12 mouse cellular contexts compared by ENCODE assay signal in the genomic region with DNA sequence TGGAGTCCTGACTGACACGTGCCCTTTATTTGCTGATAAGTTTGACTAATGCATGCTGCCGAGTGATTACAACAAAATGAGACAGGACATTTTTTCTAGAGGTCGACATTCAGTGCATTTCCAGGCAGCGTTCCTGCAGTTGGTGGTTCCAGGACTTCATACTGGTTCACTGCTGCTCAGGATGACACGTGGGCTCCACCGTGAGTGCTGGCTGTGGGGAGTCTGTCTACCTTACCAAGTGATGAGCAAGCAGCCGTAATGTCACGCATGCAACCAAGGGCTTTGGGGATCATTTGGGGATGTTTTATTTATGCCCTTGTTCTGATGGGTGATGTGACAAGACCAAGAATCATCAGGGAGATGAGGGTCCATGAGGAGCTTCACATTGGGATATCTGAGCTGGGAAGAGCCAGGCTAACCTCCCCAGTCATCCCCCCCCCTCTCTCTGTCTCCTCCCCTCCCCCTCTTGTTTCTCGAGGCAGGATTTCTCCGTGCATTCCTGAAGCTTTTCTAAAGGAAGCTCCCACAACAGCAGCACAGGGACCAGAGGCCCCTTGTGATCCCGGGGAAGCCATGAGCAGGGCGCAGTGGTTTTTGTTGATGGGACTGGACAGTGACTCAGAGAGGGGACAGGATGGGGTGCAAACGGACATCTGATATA.
A peak's percentile ranks its signal among the peaks of the same experiment; 100 is the strongest.
DNase-seq lines count a peak whose midpoint lies in the region; ATAC-seq and TF ChIP-seq lines count a peak whose summit lies in the region.
"Had no signal": no experiment of that assay in that cellular context is flagged by ENCODE, and none has a peak within 500 bp of the region (broad histone marks: within the 10 kb centered on the region; RNA-seq: fewer than 3 reads in every experiment).

No protein-coding gene starts in this region.

- H3K4me3 ChIP-seq in heart, embryonic 13.5 days = no peak overlapping the region
- H3K4me3 ChIP-seq in heart, adult 2 months = no peak overlapping the region
- no peak overlapping the region for H3K4me3 ChIP-seq in forebrain, embryonic 14.5 days (ENCODE audit: low read depth, low read length)
- no peak overlapping the region for H3K4me3 ChIP-seq in midbrain, embryonic 14.5 days (replicated peaks; ENCODE audit: low read depth, low read length)
- H3K4me3 ChIP-seq: heart, embryonic 12.5 days; lung, embryonic 15.5 days had no signal

- WGBS in heart, embryonic 13.5 days = 29% methylated on average over 13 of the region's 13 CpGs
- 30% methylated on average over 13 of the region's 13 CpGs for WGBS in heart, adult 2 months
- WGBS in forebrain, embryonic 14.5 days = 50% methylated on average over 13 of the region's 13 CpGs
- WGBS in midbrain, embryonic 14.5 days = 39% methylated on average over 13 of the region's 13 CpGs

- DNase-seq in heart, adult 2 months = no peak
- peak; percentile 10 for DNase-seq in adipocyte (ENCODE audit: low spot score)
- no peak for DNase-seq in forebrain, embryonic 14.5 days (ENCODE audit: low spot score)
- DNase-seq in midbrain, embryonic 14.5 days = peak; percentile 61
- no peak for DNase-seq in spleen, postnatal 4 days (ENCODE audit: low spot score in 2 of 2)
- DNase-seq in gastrocnemius, postnatal 25 days = no peak
- DNase-seq in heart, postnatal 14 days = no peak
- DNase-seq: kidney, adult 11 months; thymus, adult 2 months had no signal

- no peak overlapping the region for H3K4me2 ChIP-seq in heart, embryonic 13.5 days
- H3K4me2 ChIP-seq in forebrain, embryonic 14.5 days (ENCODE audit: low read length) = no peak overlapping the region
- H3K4me2 ChIP-seq in midbrain, embryonic 14.5 days (ENCODE audit: low read length) = no peak overlapping the region
- H3K4me2 ChIP-seq: heart, embryonic 12.5 days; lung, embryonic 15.5 days had no signal

- no peaks in the 10 kb centered on the region for H3K79me2 ChIP-seq in heart, adult 2 months (replicated peaks; ENCODE audit: control insufficient read depth, insufficient read depth, low read length)

- TF ChIP-seq CTCF in heart, adult 2 months (IDR thresholded peaks at IDR 0.05) = no peak

- no peaks in the 10 kb centered on the region for H3K27me3 ChIP-seq in heart, embryonic 13.5 days (replicated peaks)
- no peaks in the 10 kb centered on the region for H3K27me3 ChIP-seq in heart, adult 2 months (ENCODE audit: control insufficient read depth, insufficient read depth, low read length)
- no peaks in the 10 kb centered on the region for H3K27me3 ChIP-seq in forebrain, embryonic 14.5 days (replicated peaks; ENCODE audit: control insufficient read depth, insufficient read depth, low read length)
- no peaks in the 10 kb centered on the region for H3K27me3 ChIP-seq in midbrain, embryonic 14.5 days (ENCODE audit: control insufficient read depth, insufficient read depth, low read length)
- H3K27me3 ChIP-seq: heart, embryonic 12.5 days; lung, embryonic 15.5 days had no signal

- H3K9ac ChIP-seq in heart, embryonic 13.5 days = 0 out of 2 replicates have a peak overlapping the region, but pooled peaks have one; percentile 12
- H3K9ac ChIP-seq in heart, adult 2 months (ENCODE audit: low read depth, low read length) = no peak overlapping the region
- H3K9ac ChIP-seq in forebrain, embryonic 14.5 days (ENCODE audit: low read length) = no peak overlapping the region
- H3K9ac ChIP-seq in midbrain, embryonic 14.5 days (replicated peaks; ENCODE audit: low read length) = peak overlapping the region; percentile 20; the same call in 1 of the 2 replicates
- H3K9ac ChIP-seq: heart, embryonic 12.5 days; lung, embryonic 15.5 days had no signal

- peaks cover 50% of the 10 kb centered on the region for H3K36me3 ChIP-seq in heart, embryonic 13.5 days
- no peaks in the 10 kb centered on the region for H3K36me3 ChIP-seq in heart, adult 2 months (ENCODE audit: control insufficient read depth, insufficient read depth, low read length)
- peaks cover 66% of the 10 kb centered on the region for H3K36me3 ChIP-seq in forebrain, embryonic 14.5 days (ENCODE audit: control insufficient read depth, insufficient read depth, low read length)
- H3K36me3 ChIP-seq in midbrain, embryonic 14.5 days (ENCODE audit: control insufficient read depth, insufficient read depth, low read length) = peaks cover 53% of the 10 kb centered on the region

- no peak for ATAC-seq in heart, embryonic 13.5 days (ENCODE audit: extremely low read depth, insufficient number of reproducible peaks, low FRiP score, low TSS enrichment)
- ATAC-seq in forebrain, embryonic 14.5 days = no peak
- ATAC-seq in midbrain, embryonic 14.5 days (ENCODE audit: low FRiP score, low TSS enrichment) = peak; percentile 28; the same call in 1 of the 2 replicates

- TF ChIP-seq POLR2A in heart, adult 2 months (IDR thresholded peaks at IDR 0.05; ENCODE audit: insufficient read depth, low read depth, low read length) = no peak

- H3K27ac ChIP-seq in heart, embryonic 13.5 days (replicated peaks) = peak overlapping the region; percentile 21; the same call in 1 of the 2 replicates
- H3K27ac ChIP-seq in heart, adult 2 months = no peak overlapping the region
- H3K27ac ChIP-seq in forebrain, embryonic 14.5 days (ENCODE audit: low read depth, low read length) = peak overlapping the region; percentile 65
- H3K27ac ChIP-seq in midbrain, embryonic 14.5 days (replicated peaks; ENCODE audit: low read depth, low read length) = peak overlapping the region; percentile 79
- H3K27ac ChIP-seq: lung, embryonic 15.5 days had no signal

- no peak for TF ChIP-seq EP300 in heart, adult 2 months (IDR thresholded peaks at IDR 0.05; ENCODE audit: insufficient read depth, low read depth, low read length)

- H3K4me1 ChIP-seq in heart, embryonic 13.5 days = peaks cover 38% of the 10 kb centered on the region
- H3K4me1 ChIP-seq in heart, adult 2 months (ENCODE audit: control insufficient read depth, insufficient read depth, low read length) = peaks cover 2% of the 10 kb centered on the region
- peaks cover 20% of the 10 kb centered on the region for H3K4me1 ChIP-seq in forebrain, embryonic 14.5 days (ENCODE audit: control insufficient read depth, insufficient read depth, low read length)
- peaks cover 23% of the 10 kb centered on the region for H3K4me1 ChIP-seq in midbrain, embryonic 14.5 days (ENCODE audit: control insufficient read depth, insufficient read depth, low read length)

- intact Hi-C loops in heart, adult 2 months (cut with DNase I) = loop anchor here (5.0 kb wide), 1 partner anchor 143 kb away; a partner anchor contains a TSS
- intact Hi-C loops in heart, postnatal 14 days (cut with DNase I) = loop anchor here (5.0 kb wide), 1 partner anchor 148 kb away; no protein-coding TSS in a partner anchor

- no peaks in the 10 kb centered on the region for H3K9me3 ChIP-seq in heart, embryonic 13.5 days
- H3K9me3 ChIP-seq in forebrain, embryonic 14.5 days (replicated peaks; ENCODE audit: control insufficient read depth, low read length) = no peaks in the 10 kb centered on the region
- H3K9me3 ChIP-seq in midbrain, embryonic 14.5 days (ENCODE audit: control insufficient read depth, low read length) = no peaks in the 10 kb centered on the region
- H3K9me3 ChIP-seq: heart, embryonic 12.5 days; lung, embryonic 15.5 days had no signal

Comparison
In these comparisons a context has a peak if more than half of its experiments do, and no peak if none do; other contexts are left out.
1. H3K9ac ChIP-seq: peak in heart, embryonic 13.5 days (single experiment) and midbrain, embryonic 14.5 days (single experiment); none in heart, adult 2 months (single experiment) and forebrain, embryonic 14.5 days (single experiment).
2. DNase-seq: peak in adipocyte (single experiment) and midbrain, embryonic 14.5 days (single experiment); none in heart, adult 2 months (0 of 2), forebrain, embryonic 14.5 days (single experiment), spleen, postnatal 4 days (0 of 2), gastrocnemius, postnatal 25 days (single experiment) and heart, postnatal 14 days (0 of 2).